ENCODE assay signal across 8 mouse cellular contexts in genomic region chr4:46526798-46527557, GRCm38 (mm10). TPM values are rescaled to one million over a fixed set of nuclear protein-coding genes. Genes with fewer than 3 reads are reported as not detected.
DNase-seq lines count a peak whose midpoint lies in the region; ATAC-seq and TF ChIP-seq lines count a peak whose summit lies in the region.

No protein-coding gene starts in this region.

- H3K4me3 ChIP-seq in CH12.LX (replicated peaks in 1 of 3; ENCODE audit: low read depth in 2 of 3, low read length in 2 of 3, poor library complexity in 1 of 3), result peak overlapping the region in 1 of 3 experiments; percentile 35
- H3K4me3 ChIP-seq in forebrain, embryonic 12.5 days (replicated peaks), result peak overlapping the region; percentile 19
- H3K4me3 ChIP-seq in liver, adult 2 months (ENCODE audit: insufficient read depth, low read depth, low read length), result no peak overlapping the region

- peak; percentile 36 for DNase-seq in embryo, embryonic 10.5 days (ENCODE audit: low spot score)
- no peak for DNase-seq in embryo, embryonic 9.5 days (ENCODE audit: extremely low spot score)
- peak; percentile 34 for DNase-seq in CH12.LX (ENCODE audit: extremely low read depth)
- no peak for DNase-seq in liver, adult 2 months (ENCODE audit: extremely low read depth, low read depth, low spot score)
- DNase-seq in retina, postnatal 1 day, result peak; percentile 24
- no peak for DNase-seq in layer of hippocampus, adult 18-20 months (ENCODE audit: low spot score in 2 of 2)
- no peak for DNase-seq in frontal cortex, adult 2 months (ENCODE audit: extremely low spot score in 1 of 2, low spot score in 1 of 2)

- H3K4me1 ChIP-seq in CH12.LX (ENCODE audit: control insufficient read depth in 1 of 2, insufficient read depth in 2 of 2), result peaks cover 0 to 26% of the 10 kb centered on the region in 2 experiments
- peaks cover 6% of the 10 kb centered on the region for H3K4me1 ChIP-seq in forebrain, embryonic 12.5 days
- H3K4me1 ChIP-seq in liver, adult 2 months (ENCODE audit: control insufficient read depth, insufficient read depth, low read length), result peaks cover 25% of the 10 kb centered on the region

- H3K9me3 ChIP-seq in CH12.LX (replicated peaks; ENCODE audit: low read length), result peaks cover 8% of the 10 kb centered on the region
- no peaks in the 10 kb centered on the region for H3K9me3 ChIP-seq in forebrain, embryonic 12.5 days

- dilution Hi-C loops in CH12.LX (cut with MboI; ENCODE audit: extremely low pct_ligation_motif_present, extremely low pct_unique_long_range_greater_than_20kb, low sequenced_read_pairs), result no loop called here

- no peak overlapping the region for H3K4me2 ChIP-seq in CH12.LX (ENCODE audit: insufficient read depth, low read depth, poor library complexity, severe bottlenecking)
- peak overlapping the region; percentile 48 for H3K4me2 ChIP-seq in forebrain, embryonic 12.5 days

- 31% methylated on average over 17 of the region's 17 CpGs for WGBS in forebrain, embryonic 12.5 days
- WGBS in liver, adult 2 months, result 59% methylated on average over 17 of the region's 17 CpGs

- H3K9ac ChIP-seq in CH12.LX (ENCODE audit: insufficient read depth, low read depth), result no peak overlapping the region
- H3K9ac ChIP-seq in forebrain, embryonic 12.5 days, result no peak overlapping the region
- H3K9ac ChIP-seq in liver, adult 2 months (ENCODE audit: low read depth, low read length), result 0 out of 2 replicates have a peak overlapping the region, but pooled peaks have one; percentile 32

- peaks cover 65 to 78% of the 10 kb centered on the region in 2 experiments for H3K36me3 ChIP-seq in CH12.LX (replicated peaks in 1 of 2; ENCODE audit: control insufficient read depth in 1 of 2, insufficient read depth in 1 of 2, low read length in 1 of 2)
- no peaks in the 10 kb centered on the region for H3K36me3 ChIP-seq in forebrain, embryonic 12.5 days (replicated peaks)
- peaks cover 23% of the 10 kb centered on the region for H3K36me3 ChIP-seq in liver, adult 2 months (ENCODE audit: control insufficient read depth, insufficient read depth, low read length)

- no peak overlapping the region for H3K27ac ChIP-seq in CH12.LX (ENCODE audit: insufficient read depth, low read depth)
- no peak overlapping the region for H3K27ac ChIP-seq in forebrain, embryonic 12.5 days
- peak overlapping the region; percentile 27 for H3K27ac ChIP-seq in liver, adult 2 months (replicated peaks; ENCODE audit: insufficient read depth, low read depth, low read length)

- peak; percentile 35 for TF ChIP-seq RAD21 in CH12.LX (IDR thresholded peaks at IDR 0.05; ENCODE audit: low read depth, low read length)

- no peak for TF ChIP-seq EP300 in CH12.LX (IDR thresholded peaks at IDR 0.05; ENCODE audit: low read length)

- H3K27me3 ChIP-seq in CH12.LX (replicated peaks), result no peaks in the 10 kb centered on the region
- peaks cover 16% of the 10 kb centered on the region for H3K27me3 ChIP-seq in forebrain, embryonic 12.5 days
- no peaks in the 10 kb centered on the region for H3K27me3 ChIP-seq in liver, adult 2 months (ENCODE audit: control insufficient read depth, insufficient read depth, low read length)

- in situ Hi-C loops in CH12.LX (cut with MboI; ENCODE audit: low pct_ligation_motif_present, low pct_unique_long_range_greater_than_20kb, low sequenced_read_pairs), result no loop called here

- TF ChIP-seq CTCF in CH12.LX (conservative IDR thresholded peaks at IDR 0.05 in 1 of 2, IDR thresholded peaks at IDR 0.05 in 1 of 2; ENCODE audit: low read depth in 2 of 2, low read length in 2 of 2), result peak in 1 of 2 experiments; percentile 62; a peak in 3 of 4 replicates
- peak; percentile 60 for TF ChIP-seq CTCF in liver, adult 2 months (IDR thresholded peaks at IDR 0.05; ENCODE audit: low read depth, low read length)

- no peak for TF ChIP-seq POLR2A in CH12.LX (IDR thresholded peaks at IDR 0.05; ENCODE audit: low read depth, low read length)
- TF ChIP-seq POLR2A in liver, adult 2 months (IDR thresholded peaks at IDR 0.05; ENCODE audit: extremely low read depth, insufficient read depth, low read length), result no peak

- peaks cover 4% of the 10 kb centered on the region; the same call in 1 of the 2 replicates for H3K79me2 ChIP-seq in CH12.LX (replicated peaks; ENCODE audit: control insufficient read depth, extremely low read depth, insufficient read depth, poor library complexity, severe bottlenecking)
- no peaks in the 10 kb centered on the region for H3K79me2 ChIP-seq in liver, adult 2 months (ENCODE audit: control insufficient read depth, insufficient read depth, low read length)

- ATAC-seq in forebrain, embryonic 12.5 days (ENCODE audit: low FRiP score), result no peak

TF ChIP-seq in CH12.LX, 34 proteins besides CTCF, POLR2A, EP300 and RAD21:
- no peak for TF ChIP-seq ETS1 (conservative IDR thresholded peaks at IDR 0.05; ENCODE audit: low read depth, low read length)
- TF ChIP-seq POLR2AphosphoS2 (IDR thresholded peaks at IDR 0.05; ENCODE audit: low read depth, low read length), result no peak
- no peak for TF ChIP-seq MAX (IDR thresholded peaks at IDR 0.05; ENCODE audit: low read length)
- no peak for TF ChIP-seq E2F4 (IDR thresholded peaks at IDR 0.05; ENCODE audit: insufficient replicate concordance, low read depth, low read length)
- TF ChIP-seq BHLHE40 (IDR thresholded peaks at IDR 0.05; ENCODE audit: low read depth, low read length), result no peak
- no peak for TF ChIP-seq JUN (IDR thresholded peaks at IDR 0.05; ENCODE audit: insufficient read depth, low read depth, low read length)
- TF ChIP-seq NRF1 (IDR thresholded peaks at IDR 0.05; ENCODE audit: low read depth, low read length), result no peak
- TF ChIP-seq SIN3A (IDR thresholded peaks at IDR 0.05; ENCODE audit: low read length), result no peak
- no peak for TF ChIP-seq TBP (conservative IDR thresholded peaks at IDR 0.05; ENCODE audit: low read depth, low read length)

RNA-seq across cellular contexts. Expression of gene Trim14, which starts 9.0 kb away (rescaled TPM):
- total RNA-seq in CH12.LX (2012; rRNA removed), result 24.4 and 26.5 TPM in 2 replicates
- 11.6 and 13.8 TPM in 2 replicates for total RNA-seq in CH12.LX (2014; rRNA removed)
- 26.0 and 35.4 TPM in 2 replicates for polyA plus RNA-seq in CH12.LX (2012; ENCODE audit: insufficient read length, low read depth)
- polyA plus RNA-seq in forebrain, embryonic 12.5 days (2016; fragmentation: Nextera tagmentation; extraction: Ambion mirVana), result 0.95 and 1.7 TPM in 2 replicates
- 21.3 and 26.5 TPM in 2 replicates for total RNA-seq in liver, adult 2 months (2014; rRNA removed)
- 24.9 and 28.6 TPM in 2 replicates for polyA plus RNA-seq in liver, adult 2 months (2012; rRNA removed)
- total RNA-seq in layer of hippocampus, adult 18-20 months (2021), result 1 to 10 TPM in 1 of 2 experiments, under 1 TPM in 1; 0.67 to 1.4 TPM
- polyA plus RNA-seq in frontal cortex, adult 2 months (2012; rRNA removed), result 1.00 and 1.1 TPM in 2 replicates

RNA-seq across cellular contexts. Expression of gene Nans, which starts 37.9 kb away (rescaled TPM):
- 103 and 119 TPM in 2 replicates for total RNA-seq in CH12.LX (2012; rRNA removed)
- total RNA-seq in CH12.LX (2014; rRNA removed), result 140 and 150 TPM in 2 replicates
- 127 and 173 TPM in 2 replicates for polyA plus RNA-seq in CH12.LX (2012; ENCODE audit: insufficient read length, low read depth)
- polyA plus RNA-seq in forebrain, embryonic 12.5 days (2016; fragmentation: Nextera tagmentation; extraction: Ambion mirVana), result 63.5 and 75.8 TPM in 2 replicates
- total RNA-seq in liver, adult 2 months (2014; rRNA removed), result 10.7 and 14.3 TPM in 2 replicates
- polyA plus RNA-seq in liver, adult 2 months (2012; rRNA removed), result 11.5 and 13.0 TPM in 2 replicates
- total RNA-seq in layer of hippocampus, adult 18-20 months (2021), result 10 to 100 TPM; 16.0 to 17.4 TPM
- polyA plus RNA-seq in frontal cortex, adult 2 months (2012; rRNA removed), result 19.1 and 20.6 TPM in 2 replicates

Comparison
In these comparisons a context has a peak if more than half of its experiments do, and no peak if none do; other contexts are left out.
1. DNase-seq: peak in embryo, embryonic 10.5 days (single experiment), CH12.LX (single experiment) and retina, postnatal 1 day (single experiment); none in embryo, embryonic 9.5 days (single experiment), liver, adult 2 months (single experiment), layer of hippocampus, adult 18-20 months (0 of 2) and frontal cortex, adult 2 months (0 of 2).